Mouse (Mus musculus): ENCODE data around the gene Tsr3. TPM values are rescaled to one million over a fixed set of nuclear protein-coding genes. Genes with fewer than 3 reads are reported as not detected.

Tsr3 gene
- total and polyA plus RNA-seq, 2 experiments from 2014 or later = 62.0 to 70.0 TPM

GRCm38 (mm10) chr17:25255110-25255509, 15.1 kb downstream of the Tsr3 start:
- H3K9ac ChIP-seq = no peak overlapping the region
- 69% methylated on average over 2 of the region's 2 CpGs for WGBS
- H3K27me3 ChIP-seq (ENCODE audit: insufficient read depth, low read length) = peaks cover 4% of the 10 kb centered on the region; the same call in 1 of the 2 replicates

GRCm38 (mm10) chr17:25256140-25256754, 16.3 kb downstream of the Tsr3 start, which contains the start of gene Baiap3:
Gene Baiap3, minus strand, starts transcription at chr17:25256364.
- TF ChIP-seq CTCF (IDR thresholded peaks at IDR 0.05; ENCODE audit: low read depth) = no peak
- WGBS = 5% methylated on average over 35 of the region's 35 CpGs
- no peaks in the 10 kb centered on the region for H3K9me3 ChIP-seq (ENCODE audit: low read length)
- peak within 1 kb of the TSS; percentile 22; the same call in 1 of the 2 replicates for H3K9ac ChIP-seq
- H3K27me3 ChIP-seq (ENCODE audit: insufficient read depth, low read length) = peaks cover 4% of the 10 kb centered on the region; the same call in 1 of the 2 replicates
- peaks cover 20% of the 10 kb centered on the region; the same call in 1 of the 2 replicates for H3K4me1 ChIP-seq (ENCODE audit: insufficient read depth)
- no peak within 1 kb of the TSS for H3K27ac ChIP-seq (ENCODE audit: low read depth, low read length)
- peaks cover 17% of the 10 kb centered on the region for H3K36me3 ChIP-seq (ENCODE audit: insufficient read depth)
- peak within 1 kb of the TSS; percentile 20 for H3K4me3 ChIP-seq (ENCODE audit: low read depth, low read length)
- no peak for DNase-seq
- ATAC-seq = peak; percentile 32; the same call in 1 of the 2 replicates
- H3K4me2 ChIP-seq (ENCODE audit: low read depth) = peak within 1 kb of the TSS; percentile 44

More at GRCm38 (mm10) chr17:25255110-25255509, 15.1 kb downstream of the Tsr3 start:
- Histone ChIP-seq H3K4me3 (ENCODE audit: low read depth, low read length) (no peak overlapping the region), H3K4me1 (ENCODE audit: insufficient read depth) (peaks cover 20% of the 10 kb centered on the region; the same call in 1 of the 2 replicates), H3K27ac (ENCODE audit: low read depth, low read length) (no peak overlapping the region), H3K4me2 (ENCODE audit: low read depth) (no peak overlapping the region), H3K36me3 (ENCODE audit: insufficient read depth) (peaks cover 15% of the 10 kb centered on the region), H3K9me3 (ENCODE audit: low read length) (no peaks in the 10 kb centered on the region)
- TF ChIP-seq CTCF (IDR thresholded peaks at IDR 0.05; ENCODE audit: low read depth) = no peak
- DNase-seq (no peak), ATAC-seq (no peak)

- DNase-seq = no peak
- no peak overlapping the region for H3K27ac ChIP-seq (ENCODE audit: low read depth, low read length)
- 64% methylated on average over 6 of the region's 6 CpGs for whole genome bisulfite sequencing
- H3K27me3 ChIP-seq (ENCODE audit: insufficient read depth, low read length) = peaks cover 4% of the 10 kb centered on the region; the same call in 1 of the 2 replicates
- no peak; the same call in 1 of the 2 replicates for ATAC-seq
- no peak overlapping the region for H3K9ac ChIP-seq
- no peak overlapping the region for H3K4me3 ChIP-seq (ENCODE audit: low read depth, low read length)
- H3K4me2 ChIP-seq (ENCODE audit: low read depth) = no peak overlapping the region
- no peaks in the 10 kb centered on the region for H3K9me3 ChIP-seq (ENCODE audit: low read length)
- H3K36me3 ChIP-seq (ENCODE audit: insufficient read depth) = peaks cover 24% of the 10 kb centered on the region
- no peak for TF ChIP-seq CTCF (IDR thresholded peaks at IDR 0.05; ENCODE audit: low read depth)
- peaks cover 18% of the 10 kb centered on the region; the same call in 1 of the 2 replicates for H3K4me1 ChIP-seq (ENCODE audit: insufficient read depth)
Measured at GRCm38 (mm10) chr17:25257804-25258261, 17.9 kb downstream of the Tsr3 start.

GRCm38 (mm10) chr17:25264453-25264852, 24.5 kb downstream of the Tsr3 start:
- peak; percentile 46 for TF ChIP-seq CTCF (IDR thresholded peaks at IDR 0.05; ENCODE audit: low read depth)
- H3K4me3 ChIP-seq (ENCODE audit: low read depth, low read length) = no peak overlapping the region
- ATAC-seq = peak; percentile 38; the same call in 1 of the 2 replicates
- no peak overlapping the region for H3K4me2 ChIP-seq (ENCODE audit: low read depth)
- H3K9me3 ChIP-seq (ENCODE audit: low read length) = no peaks in the 10 kb centered on the region
- peaks cover 81% of the 10 kb centered on the region for H3K36me3 ChIP-seq (ENCODE audit: insufficient read depth)
- no peak overlapping the region for H3K9ac ChIP-seq
- 66% methylated on average over 3 of the region's 3 CpGs for WGBS
- no peak for DNase-seq
- no peak overlapping the region for H3K27ac ChIP-seq (ENCODE audit: low read depth, low read length)
- no peaks in the 10 kb centered on the region for H3K4me1 ChIP-seq (ENCODE audit: insufficient read depth)
- H3K27me3 ChIP-seq (ENCODE audit: insufficient read depth, low read length) = no peaks in the 10 kb centered on the region

GRCm38 (mm10) chr17:25270795-25271335, 30.9 kb downstream of the Tsr3 start:
- Histone ChIP-seq H3K9ac (no peak overlapping the region; the same call in 1 of the 2 replicates), H3K27me3 (ENCODE audit: insufficient read depth, low read length) (no peaks in the 10 kb centered on the region), H3K4me2 (ENCODE audit: low read depth) (peak overlapping the region; percentile 89), H3K4me3 (ENCODE audit: low read depth, low read length) (no peak overlapping the region), H3K36me3 (ENCODE audit: insufficient read depth) (peaks cover 40% of the 10 kb centered on the region), H3K4me1 (ENCODE audit: insufficient read depth) (peaks cover 21% of the 10 kb centered on the region), H3K9me3 (ENCODE audit: low read length) (no peaks in the 10 kb centered on the region), H3K27ac (ENCODE audit: low read depth, low read length) (no peak overlapping the region)
- no peak for TF ChIP-seq CTCF (IDR thresholded peaks at IDR 0.05; ENCODE audit: low read depth)
- WGBS = 84% methylated on average over 2 of the region's 2 CpGs
- DNase-seq = no peak
- ATAC-seq = no peak

GRCm38 (mm10) chr17:25272326-25272725, 32.4 kb downstream of the Tsr3 start:
- no peak for ATAC-seq
- H3K27ac ChIP-seq (ENCODE audit: low read depth, low read length) = peak overlapping the region; percentile 98; the same call in 1 of the 2 replicates
- no peaks in the 10 kb centered on the region for H3K9me3 ChIP-seq (ENCODE audit: low read length)
- peaks cover 25% of the 10 kb centered on the region for H3K36me3 ChIP-seq (ENCODE audit: insufficient read depth)
- peaks cover 21% of the 10 kb centered on the region for H3K4me1 ChIP-seq (ENCODE audit: insufficient read depth)
- peak overlapping the region; percentile 94 for H3K4me3 ChIP-seq (ENCODE audit: low read depth, low read length)
- H3K9ac ChIP-seq = peak overlapping the region; percentile 99
- H3K27me3 ChIP-seq (ENCODE audit: insufficient read depth, low read length) = no peaks in the 10 kb centered on the region
- H3K4me2 ChIP-seq (ENCODE audit: low read depth) = peak overlapping the region; percentile 89
- TF ChIP-seq CTCF (IDR thresholded peaks at IDR 0.05; ENCODE audit: low read depth) = peak; percentile 24; the same call in 1 of the 2 replicates
- DNase-seq = no peak
- WGBS = 1% methylated on average over 10 of the region's 10 CpGs
